Mouse (Mus musculus): ENCODE measurements around the gene Gprc5a. TPM values are rescaled to one million over a fixed set of nuclear protein-coding genes. Genes with fewer than 3 reads are reported as not detected.
A peak's percentile ranks its signal among the peaks of the same experiment; 100 is the strongest.

Gprc5a gene
- polyA plus RNA-seq, 1 experiment: 46.0 TPM

DNA sequence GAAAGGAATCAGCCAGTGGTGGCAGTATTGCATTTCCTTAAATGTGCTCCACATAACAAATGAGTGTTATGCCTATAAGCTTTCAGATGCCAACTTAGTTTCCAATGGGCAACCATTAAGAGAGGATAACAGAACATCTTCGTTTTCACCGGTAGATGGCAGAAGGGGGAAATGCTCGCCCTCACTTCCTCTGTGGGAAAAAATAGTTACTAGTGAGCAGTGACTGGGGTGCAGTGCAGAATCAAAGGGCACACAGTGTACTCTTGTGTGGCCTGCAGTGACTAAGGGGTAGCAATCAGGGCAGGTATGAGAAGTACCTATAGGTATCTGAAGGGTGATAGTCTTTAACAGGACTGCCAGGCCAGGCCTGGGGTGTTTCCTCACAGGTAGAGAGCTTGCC lies 39.2 kb upstream of the Gprc5a start:
- TF ChIP-seq POLR2A (IDR thresholded peaks at IDR 0.05; ENCODE audit: insufficient read depth, low read length) (no peak), CTCF (IDR thresholded peaks at IDR 0.05; ENCODE audit: low read depth, low read length) (peak; percentile 10)
- no peaks in the 10 kb centered on the region for H3K9me3 ChIP-seq (replicated peaks; ENCODE audit: control insufficient read depth, insufficient read depth, low read length, poor library complexity, severe bottlenecking)
- peaks cover 17% of the 10 kb centered on the region for H3K36me3 ChIP-seq (ENCODE audit: control insufficient read depth, insufficient read depth, low read length, poor library complexity, severe bottlenecking)
- no peaks in the 10 kb centered on the region for H3K27me3 ChIP-seq (ENCODE audit: control insufficient read depth, insufficient read depth, low read length, poor library complexity, severe bottlenecking)
- no peak overlapping the region for H3K4me3 ChIP-seq (ENCODE audit: low read depth, low read length)
- no peaks in the 10 kb centered on the region for H3K4me1 ChIP-seq (ENCODE audit: control insufficient read depth, insufficient read depth, low read length)
- H3K9ac ChIP-seq (ENCODE audit: low read depth, poor library complexity, severe bottlenecking): no peak overlapping the region
- no peak overlapping the region for H3K27ac ChIP-seq (ENCODE audit: insufficient read depth, low read length)

GRCm38 (mm10) chr6:135026755-135027154 lies 38.7 kb upstream of the Gprc5a start:
- Histone ChIP-seq H3K27ac (ENCODE audit: insufficient read depth, low read length) (no peak overlapping the region), H3K9ac (ENCODE audit: low read depth, poor library complexity, severe bottlenecking) (no peak overlapping the region), H3K4me1 (ENCODE audit: control insufficient read depth, insufficient read depth, low read length) (no peaks in the 10 kb centered on the region), H3K36me3 (ENCODE audit: control insufficient read depth, insufficient read depth, low read length, poor library complexity, severe bottlenecking) (peaks cover 13% of the 10 kb centered on the region), H3K4me3 (ENCODE audit: low read depth, low read length) (no peak overlapping the region), H3K27me3 (ENCODE audit: control insufficient read depth, insufficient read depth, low read length, poor library complexity, severe bottlenecking) (no peaks in the 10 kb centered on the region), H3K9me3 (replicated peaks; ENCODE audit: control insufficient read depth, insufficient read depth, low read length, poor library complexity, severe bottlenecking) (no peaks in the 10 kb centered on the region)
- TF ChIP-seq EP300 (IDR thresholded peaks at IDR 0.05; ENCODE audit: insufficient read depth, low read depth, low read length) (no peak), POLR2A (IDR thresholded peaks at IDR 0.05; ENCODE audit: insufficient read depth, low read length) (no peak), CTCF (IDR thresholded peaks at IDR 0.05; ENCODE audit: low read depth, low read length) (no peak)

DNA sequence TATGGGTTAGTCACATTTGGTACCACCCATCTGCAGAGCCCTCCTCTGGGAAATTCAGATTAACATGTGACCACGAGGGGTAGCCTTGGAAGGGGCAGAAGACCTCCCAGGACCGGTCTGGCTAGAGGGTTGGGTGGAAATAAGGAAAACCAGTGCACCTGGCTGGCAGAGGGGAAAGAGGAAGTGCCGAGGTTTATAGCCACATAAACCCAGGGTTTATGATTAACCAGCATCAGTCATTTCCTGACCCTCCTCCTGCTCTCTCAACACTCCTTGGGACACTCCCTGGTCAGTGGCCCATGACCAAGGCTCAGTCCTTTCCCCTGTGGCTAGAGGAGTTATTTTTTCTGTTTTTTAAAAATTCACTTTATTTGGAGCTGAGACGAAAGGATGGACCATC lies 36.2 kb upstream of the Gprc5a start:
- Histone ChIP-seq H3K4me1 (ENCODE audit: control insufficient read depth, insufficient read depth, low read length) (no peaks in the 10 kb centered on the region), H3K27ac (ENCODE audit: insufficient read depth, low read length) (no peak overlapping the region), H3K36me3 (ENCODE audit: control insufficient read depth, insufficient read depth, low read length, poor library complexity, severe bottlenecking) (no peaks in the 10 kb centered on the region; the same call in 1 of the 2 replicates), H3K27me3 (ENCODE audit: control insufficient read depth, insufficient read depth, low read length, poor library complexity, severe bottlenecking) (no peaks in the 10 kb centered on the region), H3K9ac (ENCODE audit: low read depth, poor library complexity, severe bottlenecking) (no peak overlapping the region), H3K9me3 (replicated peaks; ENCODE audit: control insufficient read depth, insufficient read depth, low read length, poor library complexity, severe bottlenecking) (no peaks in the 10 kb centered on the region), H3K4me3 (ENCODE audit: low read depth, low read length) (no peak overlapping the region)
- TF ChIP-seq EP300 (IDR thresholded peaks at IDR 0.05; ENCODE audit: insufficient read depth, low read depth, low read length): no peak
- TF ChIP-seq POLR2A (IDR thresholded peaks at IDR 0.05; ENCODE audit: insufficient read depth, low read length): no peak
- no peak for TF ChIP-seq CTCF (IDR thresholded peaks at IDR 0.05; ENCODE audit: low read depth, low read length)

GRCm38 (mm10) chr6:135038674-135039073 lies 26.8 kb upstream of the Gprc5a start:
- Histone ChIP-seq H3K27ac (ENCODE audit: insufficient read depth, low read length) (no peak overlapping the region), H3K27me3 (ENCODE audit: control insufficient read depth, insufficient read depth, low read length, poor library complexity, severe bottlenecking) (no peaks in the 10 kb centered on the region), H3K4me3 (ENCODE audit: low read depth, low read length) (no peak overlapping the region), H3K9me3 (replicated peaks; ENCODE audit: control insufficient read depth, insufficient read depth, low read length, poor library complexity, severe bottlenecking) (no peaks in the 10 kb centered on the region), H3K36me3 (ENCODE audit: control insufficient read depth, insufficient read depth, low read length, poor library complexity, severe bottlenecking) (no peaks in the 10 kb centered on the region), H3K4me1 (ENCODE audit: control insufficient read depth, insufficient read depth, low read length) (peaks cover 4% of the 10 kb centered on the region), H3K9ac (ENCODE audit: low read depth, poor library complexity, severe bottlenecking) (no peak overlapping the region)
- no peak for TF ChIP-seq EP300 (IDR thresholded peaks at IDR 0.05; ENCODE audit: insufficient read depth, low read depth, low read length)
- TF ChIP-seq POLR2A (IDR thresholded peaks at IDR 0.05; ENCODE audit: insufficient read depth, low read length): no peak
- no peak for TF ChIP-seq CTCF (IDR thresholded peaks at IDR 0.05; ENCODE audit: low read depth, low read length)

- H3K27me3 ChIP-seq (ENCODE audit: control insufficient read depth, insufficient read depth, low read length, poor library complexity, severe bottlenecking): no peaks in the 10 kb centered on the region
- H3K4me3 ChIP-seq (ENCODE audit: low read depth, low read length): no peak overlapping the region; the same call in 1 of the 2 replicates
- peaks cover 4% of the 10 kb centered on the region for H3K4me1 ChIP-seq (ENCODE audit: control insufficient read depth, insufficient read depth, low read length)
- H3K36me3 ChIP-seq (ENCODE audit: control insufficient read depth, insufficient read depth, low read length, poor library complexity, severe bottlenecking): no peaks in the 10 kb centered on the region
- peak overlapping the region; percentile 62 for H3K27ac ChIP-seq (ENCODE audit: insufficient read depth, low read length)
- H3K9ac ChIP-seq (ENCODE audit: low read depth, poor library complexity, severe bottlenecking): no peak overlapping the region
- TF ChIP-seq EP300 (IDR thresholded peaks at IDR 0.05; ENCODE audit: insufficient read depth, low read depth, low read length) (peak; percentile 97), POLR2A (IDR thresholded peaks at IDR 0.05; ENCODE audit: insufficient read depth, low read length) (no peak)
- H3K9me3 ChIP-seq (replicated peaks; ENCODE audit: control insufficient read depth, insufficient read depth, low read length, poor library complexity, severe bottlenecking): no peaks in the 10 kb centered on the region
Observed at GRCm38 (mm10) chr6:135040275-135040871, 25.1 kb upstream of the Gprc5a start.

DNA sequence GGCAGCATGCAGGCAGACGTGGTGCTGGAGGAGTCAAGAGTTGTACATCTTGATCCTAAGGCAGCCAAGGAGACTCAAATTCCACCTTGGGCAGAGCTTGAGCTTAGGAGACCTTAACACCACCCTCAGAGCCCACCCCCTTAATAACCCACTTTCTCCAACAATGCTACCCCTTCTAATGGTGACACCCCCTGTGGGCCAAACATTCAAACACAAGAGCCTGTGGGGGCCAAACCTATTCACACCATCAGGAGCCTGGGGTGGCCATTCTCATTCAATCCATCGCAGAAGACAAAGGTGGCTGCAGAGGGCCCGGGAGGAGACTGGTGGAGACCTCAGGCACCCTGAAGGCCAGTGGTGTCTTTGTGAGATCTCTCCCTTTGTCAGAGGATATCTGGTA lies 23.5 kb upstream of the Gprc5a start:
- Histone ChIP-seq H3K9ac (ENCODE audit: low read depth, poor library complexity, severe bottlenecking) (no peak overlapping the region), H3K4me1 (ENCODE audit: control insufficient read depth, insufficient read depth, low read length) (peaks cover 6% of the 10 kb centered on the region), H3K36me3 (ENCODE audit: control insufficient read depth, insufficient read depth, low read length, poor library complexity, severe bottlenecking) (no peaks in the 10 kb centered on the region), H3K27ac (ENCODE audit: insufficient read depth, low read length) (no peak overlapping the region), H3K9me3 (replicated peaks; ENCODE audit: control insufficient read depth, insufficient read depth, low read length, poor library complexity, severe bottlenecking) (no peaks in the 10 kb centered on the region), H3K4me3 (ENCODE audit: low read depth, low read length) (no peak overlapping the region), H3K27me3 (ENCODE audit: control insufficient read depth, insufficient read depth, low read length, poor library complexity, severe bottlenecking) (no peaks in the 10 kb centered on the region)
- peak; percentile 78 for TF ChIP-seq EP300 (IDR thresholded peaks at IDR 0.05; ENCODE audit: insufficient read depth, low read depth, low read length)
- TF ChIP-seq POLR2A (IDR thresholded peaks at IDR 0.05; ENCODE audit: insufficient read depth, low read length): no peak
